Mouse (Mus musculus) heart, embryonic 11.5 days (tissue): ENCODE measurements around the gene Tom1l2. TPM values are rescaled to one million over a fixed set of nuclear protein-coding genes. Genes with fewer than 3 reads are reported as not detected.
A peak's percentile ranks its signal among the peaks of the same experiment; 100 is the strongest.

Experiments used
- ATAC-seq: fragments of 200-750 bp; cut with Nextera tagmentation; replicated peaks from 2 replicates; pipeline ENCODE4 v1.8.0; 2017; ENCODE audit warnings: moderate library complexity; ENCODE audit not compliant: insufficient number of reproducible peaks, low FRiP score, low TSS enrichment
- H3K27ac ChIP-seq: fragments of 300-500 bp; sonication (generic); 2 replicates; pipeline ENCODE4 v1.5.1; 2014; ENCODE audit warnings: mild to moderate bottlenecking, low read depth, low read length
- H3K27me3 ChIP-seq: fragments of 300-500 bp; sonication (generic); 2 replicates; pipeline ENCODE4 v1.6.1; 2014; ENCODE audit warnings: mild to moderate bottlenecking, low read length, mixed read lengths; ENCODE audit not compliant: control insufficient read depth, insufficient read depth
- H3K36me3 ChIP-seq: fragments of 300-500 bp; sonication (generic); 2 replicates; pipeline ENCODE4 v1.6.1; 2014; ENCODE audit warnings: mild to moderate bottlenecking, low read length, moderate library complexity, mixed read lengths; ENCODE audit not compliant: control insufficient read depth, insufficient read depth
- H3K4me1 ChIP-seq: fragments of 300-500 bp; sonication (generic); 2 replicates; pipeline ENCODE4 v1.6.1; 2014; ENCODE audit warnings: low read length; ENCODE audit not compliant: control insufficient read depth, insufficient read depth
- H3K4me2 ChIP-seq: fragments of 300-500 bp; sonication (generic); 2 replicates; pipeline ENCODE4 v1.6.1; 2014; ENCODE audit warnings: mild to moderate bottlenecking, moderate library complexity
- H3K4me3 ChIP-seq: fragments of 300-500 bp; sonication (generic); 2 replicates; pipeline ENCODE4 v1.5.1; 2014; ENCODE audit warnings: low read depth, low read length
- H3K9ac ChIP-seq: fragments of 300-500 bp; sonication (generic); 2 replicates; pipeline ENCODE4 v1.6.1; 2014; ENCODE audit warnings: mild to moderate bottlenecking, low read depth, low read length, moderate library complexity
- H3K9me3 ChIP-seq: fragments of 300-500 bp; sonication (generic); replicated peaks from 2 replicates; pipeline ENCODE4 v1.6.1; 2016; ENCODE audit warnings: low read length; ENCODE audit not compliant: control insufficient read depth
- WGBS: fragments of 180-500 bp; shearing (Covaris S2); extraction: QIAGEN DNeasy Blood & Tissue Kit; methylation state at CpG from one replicate; pipeline ENCODE4 v1.1.7; 2014; ENCODE audit not compliant: insufficient replicate concordance; 5-methylcytosine and 5-hydroxymethylcytosine counted together
- polyA plus RNA-seq: library from polyadenylated mRNA; unstranded; fragments of >200 nt; fragmentation: Nextera tagmentation; extraction: Ambion mirVana; gene quantifications from 2 replicates; pipeline ENCODE4 v1.2.1, GENCODE M21; 2014

Tom1l2 gene
- polyA plus RNA-seq, 1 experiment from 2014 or later, result 16.0 TPM

- Histone ChIP-seq H3K4me3 (no peak overlapping the region), H3K27me3 (no peaks in the 10 kb centered on the region), H3K4me2 (no peak overlapping the region), H3K9me3 (no peaks in the 10 kb centered on the region), H3K36me3 (no peaks in the 10 kb centered on the region), H3K9ac (no peak overlapping the region), H3K4me1 (peaks cover 11% of the 10 kb centered on the region), H3K27ac (no peak overlapping the region)
- WGBS, result 84% methylated on average over 2 of the region's 2 CpGs
- no peak for ATAC-seq
Observed at GRCm38 (mm10) chr11:60249885-60250284, 102.8 kb downstream of the Tom1l2 start.

- WGBS, result 49% methylated on average over 13 of the region's 13 CpGs
- ATAC-seq, result no peak
- Histone ChIP-seq H3K4me1 (peaks cover 11% of the 10 kb centered on the region), H3K36me3 (no peaks in the 10 kb centered on the region), H3K4me2 (no peak overlapping the region), H3K9ac (no peak overlapping the region), H3K9me3 (no peaks in the 10 kb centered on the region), H3K27ac (no peak overlapping the region), H3K4me3 (no peak overlapping the region), H3K27me3 (no peaks in the 10 kb centered on the region)
Observed at GRCm38 (mm10) chr11:60248596-60249404, 103.9 kb downstream of the Tom1l2 start.

- Histone ChIP-seq H3K27ac (no peak overlapping the region), H3K4me3 (no peak overlapping the region), H3K9me3 (no peaks in the 10 kb centered on the region), H3K9ac (no peak overlapping the region), H3K4me2 (no peak overlapping the region), H3K36me3 (no peaks in the 10 kb centered on the region), H3K4me1 (peaks cover 5% of the 10 kb centered on the region), H3K27me3 (no peaks in the 10 kb centered on the region)
- ATAC-seq, result no peak
- WGBS, result 52% methylated on average over 5 of the region's 5 CpGs
Observed at GRCm38 (mm10) chr11:60247753-60248550, 104.8 kb downstream of the Tom1l2 start.

- no peak overlapping the region for H3K4me2 ChIP-seq
- no peak overlapping the region for H3K4me3 ChIP-seq
- ATAC-seq, result no peak
- H3K4me1 ChIP-seq, result no peaks in the 10 kb centered on the region
- no peak overlapping the region for H3K9ac ChIP-seq
- H3K9me3 ChIP-seq, result no peaks in the 10 kb centered on the region
- no peaks in the 10 kb centered on the region for H3K36me3 ChIP-seq
- no peak overlapping the region for H3K27ac ChIP-seq
- H3K27me3 ChIP-seq, result no peaks in the 10 kb centered on the region
Observed at GRCm38 (mm10) chr11:60246077-60246476, 106.6 kb downstream of the Tom1l2 start.

- no peaks in the 10 kb centered on the region for H3K27me3 ChIP-seq
- H3K27ac ChIP-seq, result no peak overlapping the region
- H3K4me2 ChIP-seq, result no peak overlapping the region
- H3K4me1 ChIP-seq, result no peaks in the 10 kb centered on the region
- WGBS, result 77% methylated on average over 9 of the region's 11 CpGs
- no peak overlapping the region for H3K9ac ChIP-seq
- H3K9me3 ChIP-seq, result no peaks in the 10 kb centered on the region
- no peak overlapping the region for H3K4me3 ChIP-seq
- peaks cover 11% of the 10 kb centered on the region; the same call in 1 of the 2 replicates for H3K36me3 ChIP-seq
- ATAC-seq, result no peak
Observed at GRCm38 (mm10) chr11:60244503-60245143, 108.1 kb downstream of the Tom1l2 start.

GRCm38 (mm10) chr11:60240509-60240908 lies 112.2 kb downstream of the Tom1l2 start:
- Histone ChIP-seq H3K36me3 (peaks cover 11% of the 10 kb centered on the region; the same call in 1 of the 2 replicates), H3K9me3 (no peaks in the 10 kb centered on the region), H3K27ac (no peak overlapping the region), H3K9ac (no peak overlapping the region), H3K4me1 (no peaks in the 10 kb centered on the region), H3K4me3 (no peak overlapping the region), H3K4me2 (no peak overlapping the region), H3K27me3 (no peaks in the 10 kb centered on the region)
- no peak for ATAC-seq
- WGBS, result 79% methylated on average over 4 of the region's 4 CpGs

- no peak overlapping the region for H3K4me3 ChIP-seq
- no peaks in the 10 kb centered on the region for H3K27me3 ChIP-seq
- H3K9ac ChIP-seq, result no peak overlapping the region
- no peak for ATAC-seq
- no peak overlapping the region for H3K4me2 ChIP-seq
- no peak overlapping the region for H3K27ac ChIP-seq
- WGBS, result 81% methylated on average over 5 of the region's 5 CpGs
- H3K9me3 ChIP-seq, result no peaks in the 10 kb centered on the region
- peaks cover 12% of the 10 kb centered on the region for H3K4me1 ChIP-seq
- peaks cover 6% of the 10 kb centered on the region; the same call in 1 of the 2 replicates for H3K36me3 ChIP-seq
Observed at GRCm38 (mm10) chr11:60235351-60235750, 117.4 kb downstream of the Tom1l2 start.

- WGBS, result 74% methylated on average over 8 of the region's 8 CpGs
- no peak overlapping the region for H3K9ac ChIP-seq
- no peaks in the 10 kb centered on the region for H3K27me3 ChIP-seq
- no peak overlapping the region for H3K4me3 ChIP-seq
- peaks cover 26% of the 10 kb centered on the region for H3K4me1 ChIP-seq
- 0 out of 2 replicates have a peak overlapping the region, but pooled peaks have one; percentile 24 for H3K27ac ChIP-seq
- no peak for ATAC-seq
- H3K36me3 ChIP-seq, result no peaks in the 10 kb centered on the region
- no peaks in the 10 kb centered on the region for H3K9me3 ChIP-seq
- no peak overlapping the region for H3K4me2 ChIP-seq
Observed at GRCm38 (mm10) chr11:60233235-60233634, 119.5 kb downstream of the Tom1l2 start.
